Mouse (Mus musculus) forebrain, embryonic 15.5 days (tissue): ENCODE data around the gene Mgrn1. TPM values are rescaled to one million over a fixed set of nuclear protein-coding genes. Genes with fewer than 3 reads are reported as not detected.

ENCODE experiments used
- ATAC-seq: fragments of 200-750 bp; cut with Nextera tagmentation; replicated peaks from 2 replicates; pipeline ENCODE4 v1.8.0; 2017; ENCODE audit warnings: mild to moderate bottlenecking, moderate TSS enrichment, moderate library complexity
- H3K27ac ChIP-seq: fragments of 300-500 bp; sonication (generic); replicated peaks from 2 replicates; pipeline ENCODE4 v1.5.1; 2015; ENCODE audit warnings: mild to moderate bottlenecking, inconsistent platforms
- H3K27me3 ChIP-seq: fragments of 300-500 bp; sonication (generic); 2 replicates; pipeline ENCODE4 v1.6.1; 2015; ENCODE audit warnings: inconsistent platforms
- H3K36me3 ChIP-seq: fragments of 300-500 bp; sonication (generic); 2 replicates; pipeline ENCODE4 v1.6.1; 2015; ENCODE audit warnings: mild to moderate bottlenecking, inconsistent platforms
- H3K4me1 ChIP-seq: fragments of 300-500 bp; sonication (generic); 2 replicates; pipeline ENCODE4 v1.6.1; 2015; ENCODE audit warnings: inconsistent platforms
- H3K4me2 ChIP-seq: fragments of 300-500 bp; sonication (generic); replicated peaks from 2 replicates; pipeline ENCODE4 v1.6.1; 2015; ENCODE audit warnings: mild to moderate bottlenecking, inconsistent platforms
- H3K4me3 ChIP-seq: fragments of 300-500 bp; sonication (generic); 2 replicates; pipeline ENCODE4 v1.5.1; 2015; ENCODE audit warnings: mild to moderate bottlenecking, inconsistent platforms
- H3K9ac ChIP-seq: fragments of 300-500 bp; sonication (generic); replicated peaks from 2 replicates; pipeline ENCODE4 v1.6.1; 2015; ENCODE audit warnings: mild to moderate bottlenecking, inconsistent platforms
- H3K9me3 ChIP-seq: fragments of 300-500 bp; sonication (generic); 2 replicates; pipeline ENCODE4 v1.6.1; 2016; ENCODE audit warnings: inconsistent platforms
- WGBS: fragments of 180-500 bp; shearing (Covaris S2); methylation state at CpG from one replicate; pipeline ENCODE4 v1.1.7; 2015; ENCODE audit warnings: mixed read lengths; 5-methylcytosine and 5-hydroxymethylcytosine counted together
- polyA plus RNA-seq: library from polyadenylated mRNA; unstranded; fragments of >200 nt; fragmentation: Nextera tagmentation; extraction: Ambion mirVana; gene quantifications from 2 replicates; pipeline ENCODE4 v1.2.1, GENCODE M21; 2015

Mgrn1 gene
- polyA plus RNA-seq, 1 experiment from 2014 or later = 102 TPM

GRCm38 (mm10) chr16:4978275-4979051, 92.4 kb downstream of the Mgrn1 start:
- Histone ChIP-seq H3K4me2 (no peak overlapping the region), H3K4me1 (no peaks in the 10 kb centered on the region), H3K9ac (no peak overlapping the region), H3K27me3 (no peaks in the 10 kb centered on the region), H3K27ac (no peak overlapping the region), H3K4me3 (no peak overlapping the region), H3K36me3 (no peaks in the 10 kb centered on the region), H3K9me3 (no peaks in the 10 kb centered on the region)
- WGBS = 77% methylated on average over 5 of the region's 5 CpGs
- ATAC-seq = no peak

GRCm38 (mm10) chr16:4979755-4980380, 93.8 kb downstream of the Mgrn1 start:
- H3K27me3 ChIP-seq = no peaks in the 10 kb centered on the region
- no peak overlapping the region for H3K9ac ChIP-seq
- ATAC-seq = no peak
- H3K9me3 ChIP-seq = no peaks in the 10 kb centered on the region
- H3K4me3 ChIP-seq = no peak overlapping the region
- no peak overlapping the region for H3K27ac ChIP-seq
- H3K36me3 ChIP-seq = no peaks in the 10 kb centered on the region
- 71% methylated on average over 4 of the region's 4 CpGs for WGBS
- no peaks in the 10 kb centered on the region for H3K4me1 ChIP-seq
- H3K4me2 ChIP-seq = no peak overlapping the region

GRCm38 (mm10) chr16:4984717-4985116, 98.7 kb downstream of the Mgrn1 start:
- WGBS = 94% methylated on average over 12 of the region's 12 CpGs
- Histone ChIP-seq H3K27me3 (no peaks in the 10 kb centered on the region), H3K9ac (no peak overlapping the region), H3K36me3 (no peaks in the 10 kb centered on the region), H3K9me3 (no peaks in the 10 kb centered on the region), H3K4me2 (no peak overlapping the region), H3K4me1 (no peaks in the 10 kb centered on the region), H3K4me3 (no peak overlapping the region), H3K27ac (no peak overlapping the region)
- ATAC-seq = no peak

Other genes with a start within 250 kb of the Mgrn1 start
- gene Vasn, start 246.3 kb upstream of the Mgrn1 start, polyA plus RNA-seq = 3.0 and 3.6 TPM in 2 replicates
- 55.8 and 58.0 TPM in 2 replicates for gene Dnaja3, start 246.3 kb upstream of the Mgrn1 start, polyA plus RNA-seq
- gene Coro7, start 206.5 kb upstream of the Mgrn1 start, polyA plus RNA-seq = 25.0 TPM in 2 replicates
- 103 and 115 TPM in 2 replicates for gene Nmral1, start 166.9 kb upstream of the Mgrn1 start, polyA plus RNA-seq
- 85.3 and 88.3 TPM in 2 replicates for gene Hmox2, start 159.9 kb upstream of the Mgrn1 start, polyA plus RNA-seq
- 101 and 104 TPM in 2 replicates for gene Cdip1, start 96.0 kb upstream of the Mgrn1 start, polyA plus RNA-seq
- 0.56 and 0.75 TPM in 2 replicates for gene 4930562C15Rik, start 50.8 kb upstream of the Mgrn1 start, polyA plus RNA-seq
- 45.1 and 47.6 TPM in 2 replicates for gene Ubald1, start 5.9 kb upstream of the Mgrn1 start, polyA plus RNA-seq
- gene Nudt16l1, start 52.5 kb downstream of the Mgrn1 start, polyA plus RNA-seq = 138 and 139 TPM in 2 replicates
- 79.9 and 80.7 TPM in 2 replicates for gene Anks3, start 78.0 kb downstream of the Mgrn1 start, polyA plus RNA-seq
- gene Sept12, start 111.6 kb downstream of the Mgrn1 start, polyA plus RNA-seq = not detected in 2 replicates
- gene Smim22, start 121.0 kb downstream of the Mgrn1 start, polyA plus RNA-seq = 1.0 and 1.1 TPM in 2 replicates
- gene Rogdi, start 127.3 kb downstream of the Mgrn1 start, polyA plus RNA-seq = 91.4 and 99.8 TPM in 2 replicates
- 192 and 196 TPM in 2 replicates for gene Glyr1, start 163.6 kb downstream of the Mgrn1 start, polyA plus RNA-seq
- 17.8 and 18.3 TPM in 2 replicates for gene Ubn1, start 163.8 kb downstream of the Mgrn1 start, polyA plus RNA-seq
- 0.19 TPM in 2 replicates for gene Ppl, start 246.2 kb downstream of the Mgrn1 start, polyA plus RNA-seq